ENCODE assay signal across 9 mouse cellular contexts in the genomic region with DNA sequence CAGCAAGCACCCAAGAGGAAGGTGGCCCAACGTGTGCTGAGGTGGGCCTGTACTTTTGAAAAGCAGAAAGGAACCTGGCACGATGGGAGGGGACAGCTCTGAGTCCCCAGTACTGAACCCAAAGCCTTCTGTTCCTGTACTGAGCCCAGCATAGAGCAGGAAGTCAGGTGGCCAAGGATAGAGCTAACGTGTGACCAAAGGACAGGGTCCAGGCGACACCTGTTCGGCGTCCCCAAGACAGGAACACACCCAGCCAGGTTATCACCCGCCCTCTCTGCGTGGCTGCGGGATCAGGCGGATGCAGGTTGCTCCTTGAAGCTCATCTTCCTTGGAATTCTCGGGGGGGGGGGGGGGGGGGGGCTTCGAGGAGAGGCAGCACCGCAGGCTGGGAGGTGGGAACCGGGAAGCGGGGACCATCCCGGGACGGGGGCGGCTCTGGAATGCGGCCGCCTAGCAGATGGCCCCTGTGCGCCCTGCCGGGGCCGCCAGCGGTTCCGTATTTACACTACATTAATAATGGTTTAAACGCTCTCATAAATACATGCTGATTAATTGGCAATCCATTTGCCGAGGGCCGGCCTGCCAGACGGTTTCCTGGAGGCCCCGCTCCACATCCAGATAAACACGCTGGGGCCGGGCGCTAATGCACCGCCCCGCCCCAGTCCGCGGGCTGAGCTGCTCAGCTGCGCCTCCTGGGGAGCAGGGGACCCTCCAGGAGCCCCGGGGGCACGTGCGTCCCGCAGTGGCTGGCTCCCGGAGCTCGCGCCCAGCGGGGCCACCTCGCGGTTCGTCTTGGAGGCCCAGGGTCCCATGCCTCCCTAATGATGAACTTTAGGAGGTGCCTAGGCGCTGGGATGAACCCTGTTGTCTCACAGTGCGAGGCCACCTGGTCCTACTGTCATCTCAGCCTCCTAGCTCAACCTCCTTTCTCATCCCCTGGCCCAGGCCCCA.
A peak's percentile ranks its signal among the peaks of the same experiment; 100 is the strongest.
DNase-seq lines count a peak whose midpoint lies in the region; ATAC-seq lines count a peak whose summit lies in the region.
"Had no signal": no experiment of that assay in that cellular context is flagged by ENCODE, and none has a peak within 500 bp of the region (broad histone marks: within the 10 kb centered on the region; RNA-seq: fewer than 3 reads in every experiment).

No protein-coding gene starts in this region.

- H3K4me1 ChIP-seq in kidney, embryonic 15.5 days = peaks cover 23% of the 10 kb centered on the region
- 0 out of 2 replicates have a peak, but pooled peaks cover 4% of the 10 kb centered on the region for H3K4me1 ChIP-seq in liver, embryonic 15.5 days (replicated peaks)

- no peaks in the 10 kb centered on the region for H3K9me3 ChIP-seq in kidney, embryonic 15.5 days (replicated peaks)
- H3K9me3 ChIP-seq in liver, embryonic 15.5 days (replicated peaks) = no peaks in the 10 kb centered on the region

- WGBS in kidney, embryonic 15.5 days = 2% methylated on average over 41 of the region's 51 CpGs
- WGBS in liver, embryonic 15.5 days (ENCODE audit: insufficient replicate concordance) = 3% methylated on average over 51 of the region's 51 CpGs

- peak overlapping the region; percentile 68 for H3K4me2 ChIP-seq in kidney, embryonic 15.5 days
- peak overlapping the region; percentile 46 for H3K4me2 ChIP-seq in liver, embryonic 15.5 days

- ATAC-seq in kidney, embryonic 15.5 days (replicated peaks; ENCODE audit: low FRiP score) = peak; percentile 66
- ATAC-seq in liver, embryonic 15.5 days (ENCODE audit: insufficient read depth) = no peak
- ATAC-seq in activated CD4-positive, CD25-positive, alpha-beta regulatory T cell, adult 4 months = no peak
- ATAC-seq: Patski had no signal

- H3K27ac ChIP-seq in kidney, embryonic 15.5 days = no peak overlapping the region
- H3K27ac ChIP-seq in liver, embryonic 15.5 days (replicated peaks) = no peak overlapping the region

- no peak for DNase-seq in kidney, adult 8-10 months
- peak; percentile 62 for DNase-seq in embryo, embryonic 10.5 days (ENCODE audit: low spot score)
- DNase-seq in heart, postnatal 14 days = peak; percentile 30 to 33
- peak; percentile 67 for DNase-seq in retina, postnatal 1 day
- DNase-seq in spleen, adult 18-20 months = no peak

- no peaks in the 10 kb centered on the region for H3K36me3 ChIP-seq in kidney, embryonic 15.5 days
- H3K36me3 ChIP-seq in liver, embryonic 15.5 days (replicated peaks) = no peaks in the 10 kb centered on the region

- peaks cover 88% of the 10 kb centered on the region for H3K27me3 ChIP-seq in kidney, embryonic 15.5 days
- peaks cover 77% of the 10 kb centered on the region for H3K27me3 ChIP-seq in liver, embryonic 15.5 days

- intact Hi-C loops in heart, postnatal 14 days (cut with DNase I) = loop anchor here (5.0 kb wide), 1 partner anchor 74 kb away; no protein-coding TSS in a partner anchor

- peak overlapping the region; percentile 40 for H3K4me3 ChIP-seq in kidney, embryonic 15.5 days (replicated peaks)
- peak overlapping the region; percentile 9; the same call in 1 of the 2 replicates for H3K4me3 ChIP-seq in liver, embryonic 15.5 days (replicated peaks)

- no peak overlapping the region; the same call in 1 of the 2 replicates for H3K9ac ChIP-seq in kidney, embryonic 15.5 days
- no peak overlapping the region for H3K9ac ChIP-seq in liver, embryonic 15.5 days

Comparison
In these comparisons a context has a peak if more than half of its experiments do, and no peak if none do; other contexts are left out.
1. DNase-seq: peak in embryo, embryonic 10.5 days (single experiment), heart, postnatal 14 days (2 of 2) and retina, postnatal 1 day (single experiment); none in kidney, adult 8-10 months (0 of 2) and spleen, adult 18-20 months (0 of 2).